Mouse (Mus musculus) cerebellum, postnatal 10 days (tissue): ENCODE data around the gene Wipf1.

Experiments
- DNase-seq, 2 experiments: peaks; one replicate each; pipeline ENCODE4 v3.0.0; 2021; ENCODE audit warnings: mixed read lengths in 2 of 2

The Wipf1 gene

GRCm38 (mm10) chr2:73540450-73541162, 11.1 kb upstream of the Wipf1 start:
- DNase-seq = no peak

- DNase-seq = peak in 1 of 2 experiments; percentile 34
Observed at GRCm38 (mm10) chr2:73539697-73540096, 10.2 kb upstream of the Wipf1 start.

- DNase-seq = no peak
Observed at GRCm38 (mm10) chr2:73539141-73539540, 9.6 kb upstream of the Wipf1 start.

GRCm38 (mm10) chr2:73538590-73538989, 9.1 kb upstream of the Wipf1 start:
- DNase-seq = no peak

- peak in 1 of 2 experiments; percentile 47 for DNase-seq
Observed at GRCm38 (mm10) chr2:73536091-73536783, 6.7 kb upstream of the Wipf1 start.

- DNase-seq = no peak
Observed at GRCm38 (mm10) chr2:73534720-73535119, 5.2 kb upstream of the Wipf1 start.

- no peak for DNase-seq
Observed at GRCm38 (mm10) chr2:73530487-73530886, 953 bp upstream of the Wipf1 start.

- peak; percentile 45 to 46 for DNase-seq
Observed at GRCm38 (mm10) chr2:73528516-73529355, 798 bp downstream of the Wipf1 start.

GRCm38 (mm10) chr2:73527956-73528355, 1.6 kb downstream of the Wipf1 start:
- DNase-seq = no peak

GRCm38 (mm10) chr2:73526691-73527090, 2.8 kb downstream of the Wipf1 start:
- no peak for DNase-seq

- DNase-seq = no peak
Observed at GRCm38 (mm10) chr2:73522891-73523290, 6.6 kb downstream of the Wipf1 start.

GRCm38 (mm10) chr2:73522336-73522735, 7.2 kb downstream of the Wipf1 start:
- no peak for DNase-seq

GRCm38 (mm10) chr2:73521737-73522136, 7.8 kb downstream of the Wipf1 start:
- no peak for DNase-seq

GRCm38 (mm10) chr2:73518966-73519365, 10.6 kb downstream of the Wipf1 start:
- no peak for DNase-seq

- no peak for DNase-seq
Observed at GRCm38 (mm10) chr2:73518311-73518710, 11.2 kb downstream of the Wipf1 start.

- DNase-seq = no peak
Observed at GRCm38 (mm10) chr2:73514178-73514577, 15.4 kb downstream of the Wipf1 start.

- DNase-seq = no peak
Observed at GRCm38 (mm10) chr2:73513204-73513749, 16.3 kb downstream of the Wipf1 start.

GRCm38 (mm10) chr2:73512044-73512443, 17.5 kb downstream of the Wipf1 start:
- no peak for DNase-seq

- no peak for DNase-seq
Observed at GRCm38 (mm10) chr2:73510731-73511360, 18.7 kb downstream of the Wipf1 start.

GRCm38 (mm10) chr2:73510025-73510288, 19.6 kb downstream of the Wipf1 start:
- no peak for DNase-seq

GRCm38 (mm10) chr2:73509248-73510024, 20.1 kb downstream of the Wipf1 start:
- no peak for DNase-seq

GRCm38 (mm10) chr2:73507886-73508285, 21.6 kb downstream of the Wipf1 start:
- DNase-seq = no peak
